Mouse (Mus musculus): Measurements from ENCODE around the gene Efcab12. TPM values are rescaled to one million over a fixed set of nuclear protein-coding genes. Genes with fewer than 3 reads are reported as not detected.

Efcab12 gene
- polyA plus RNA-seq, 1 experiment: 2.2 TPM

- peak; percentile 52 for DNase-seq
- no peaks in the 10 kb centered on the region for H3K27me3 ChIP-seq (replicated peaks; ENCODE audit: control insufficient read depth, insufficient read depth, low read length)
- no peak for TF ChIP-seq POLR2A (IDR thresholded peaks at IDR 0.05; ENCODE audit: low read depth, low read length)
- no peak for TF ChIP-seq CTCF (conservative IDR thresholded peaks at IDR 0.05; ENCODE audit: insufficient read depth, insufficient read length, low read depth, low read length)
- H3K4me1 ChIP-seq (ENCODE audit: control insufficient read depth, insufficient read depth, low read length): no peaks in the 10 kb centered on the region; the same call in 1 of the 2 replicates
- no peak overlapping the region for H3K27ac ChIP-seq (ENCODE audit: insufficient read depth, low read depth, low read length)
- no peaks in the 10 kb centered on the region for H3K36me3 ChIP-seq (ENCODE audit: control insufficient read depth, insufficient read depth, low read length)
- no peak overlapping the region for H3K4me3 ChIP-seq (ENCODE audit: insufficient read depth, low read depth, low read length)
- WGBS: 46% methylated on average over 4 of the region's 4 CpGs
These were observed 67.4 kb downstream of the Efcab12 start for GRCm38 (mm10) chr6:115770852-115771251.

GRCm38 (mm10) chr6:115770059-115770670, 68.0 kb downstream of the Efcab12 start:
- DNase-seq: no peak
- Histone ChIP-seq H3K27ac (ENCODE audit: insufficient read depth, low read depth, low read length) (no peak overlapping the region), H3K27me3 (replicated peaks; ENCODE audit: control insufficient read depth, insufficient read depth, low read length) (no peaks in the 10 kb centered on the region), H3K4me3 (ENCODE audit: insufficient read depth, low read depth, low read length) (no peak overlapping the region), H3K36me3 (ENCODE audit: control insufficient read depth, insufficient read depth, low read length) (no peaks in the 10 kb centered on the region), H3K4me1 (ENCODE audit: control insufficient read depth, insufficient read depth, low read length) (no peaks in the 10 kb centered on the region; the same call in 1 of the 2 replicates)
- 78% methylated on average over 20 of the region's 20 CpGs for WGBS
- TF ChIP-seq POLR2A (IDR thresholded peaks at IDR 0.05; ENCODE audit: low read depth, low read length): no peak
- TF ChIP-seq CTCF (conservative IDR thresholded peaks at IDR 0.05; ENCODE audit: insufficient read depth, insufficient read length, low read depth, low read length): no peak

GRCm38 (mm10) chr6:115768207-115768606, 70.0 kb downstream of the Efcab12 start:
- DNase-seq: peak; percentile 39
- Histone ChIP-seq H3K36me3 (ENCODE audit: control insufficient read depth, insufficient read depth, low read length) (no peaks in the 10 kb centered on the region), H3K4me3 (ENCODE audit: insufficient read depth, low read depth, low read length) (no peak overlapping the region), H3K4me1 (ENCODE audit: control insufficient read depth, insufficient read depth, low read length) (no peaks in the 10 kb centered on the region), H3K27ac (ENCODE audit: insufficient read depth, low read depth, low read length) (no peak overlapping the region), H3K27me3 (replicated peaks; ENCODE audit: control insufficient read depth, insufficient read depth, low read length) (no peaks in the 10 kb centered on the region)
- 75% methylated on average over 4 of the region's 4 CpGs for WGBS
- TF ChIP-seq POLR2A (IDR thresholded peaks at IDR 0.05; ENCODE audit: low read depth, low read length) (no peak), CTCF (conservative IDR thresholded peaks at IDR 0.05; ENCODE audit: insufficient read depth, insufficient read length, low read depth, low read length) (no peak)

- 54% methylated on average over 9 of the region's 9 CpGs for WGBS
- Histone ChIP-seq H3K36me3 (ENCODE audit: control insufficient read depth, insufficient read depth, low read length) (no peaks in the 10 kb centered on the region), H3K4me1 (ENCODE audit: control insufficient read depth, insufficient read depth, low read length) (no peaks in the 10 kb centered on the region), H3K4me3 (ENCODE audit: insufficient read depth, low read depth, low read length) (no peak overlapping the region), H3K27me3 (replicated peaks; ENCODE audit: control insufficient read depth, insufficient read depth, low read length) (no peaks in the 10 kb centered on the region), H3K27ac (ENCODE audit: insufficient read depth, low read depth, low read length) (no peak overlapping the region)
- DNase-seq: no peak
- TF ChIP-seq CTCF (conservative IDR thresholded peaks at IDR 0.05; ENCODE audit: insufficient read depth, insufficient read length, low read depth, low read length) (no peak), POLR2A (IDR thresholded peaks at IDR 0.05; ENCODE audit: low read depth, low read length) (no peak)
These were observed 70.9 kb downstream of the Efcab12 start for GRCm38 (mm10) chr6:115767357-115767756.

GRCm38 (mm10) chr6:115764179-115764578, 74.0 kb downstream of the Efcab12 start:
- no peaks in the 10 kb centered on the region for H3K36me3 ChIP-seq (ENCODE audit: control insufficient read depth, insufficient read depth, low read length)
- TF ChIP-seq POLR2A (IDR thresholded peaks at IDR 0.05; ENCODE audit: low read depth, low read length) (no peak), CTCF (conservative IDR thresholded peaks at IDR 0.05; ENCODE audit: insufficient read depth, insufficient read length, low read depth, low read length) (no peak)
- no peaks in the 10 kb centered on the region for H3K27me3 ChIP-seq (replicated peaks; ENCODE audit: control insufficient read depth, insufficient read depth, low read length)
- H3K4me3 ChIP-seq (ENCODE audit: insufficient read depth, low read depth, low read length): no peak overlapping the region
- DNase-seq: peak; percentile 84
- no peaks in the 10 kb centered on the region; the same call in 1 of the 2 replicates for H3K4me1 ChIP-seq (ENCODE audit: control insufficient read depth, insufficient read depth, low read length)
- 0 out of 2 replicates have a peak overlapping the region, but pooled peaks have one; percentile 57 for H3K27ac ChIP-seq (ENCODE audit: insufficient read depth, low read depth, low read length)
- WGBS: 31% methylated on average over 7 of the region's 7 CpGs

GRCm38 (mm10) chr6:115761995-115762756, 76.0 kb downstream of the Efcab12 start, which contains the start of gene Tmem40:
Gene Tmem40 (minus strand): TSS chr6:115762410.
- Histone ChIP-seq H3K27ac (ENCODE audit: insufficient read depth, low read depth, low read length) (no peak within 1 kb of the TSS), H3K4me3 (ENCODE audit: insufficient read depth, low read depth, low read length) (no peak within 1 kb of the TSS), H3K27me3 (replicated peaks; ENCODE audit: control insufficient read depth, insufficient read depth, low read length) (no peaks in the 10 kb centered on the region), H3K36me3 (ENCODE audit: control insufficient read depth, insufficient read depth, low read length) (no peaks in the 10 kb centered on the region), H3K4me1 (ENCODE audit: control insufficient read depth, insufficient read depth, low read length) (no peaks in the 10 kb centered on the region; the same call in 1 of the 2 replicates)
- DNase-seq: no peak
- 14% methylated on average over 9 of the region's 9 CpGs for WGBS
- TF ChIP-seq POLR2A (IDR thresholded peaks at IDR 0.05; ENCODE audit: low read depth, low read length) (no peak), CTCF (conservative IDR thresholded peaks at IDR 0.05; ENCODE audit: insufficient read depth, insufficient read length, low read depth, low read length) (no peak)

GRCm38 (mm10) chr6:115760982-115761381, 77.2 kb downstream of the Efcab12 start:
- Histone ChIP-seq H3K27ac (ENCODE audit: insufficient read depth, low read depth, low read length) (no peak overlapping the region), H3K36me3 (ENCODE audit: control insufficient read depth, insufficient read depth, low read length) (no peaks in the 10 kb centered on the region), H3K4me3 (ENCODE audit: insufficient read depth, low read depth, low read length) (no peak overlapping the region), H3K4me1 (ENCODE audit: control insufficient read depth, insufficient read depth, low read length) (no peaks in the 10 kb centered on the region; the same call in 1 of the 2 replicates), H3K27me3 (replicated peaks; ENCODE audit: control insufficient read depth, insufficient read depth, low read length) (no peaks in the 10 kb centered on the region)
- no peak for TF ChIP-seq POLR2A (IDR thresholded peaks at IDR 0.05; ENCODE audit: low read depth, low read length)
- TF ChIP-seq CTCF (conservative IDR thresholded peaks at IDR 0.05; ENCODE audit: insufficient read depth, insufficient read length, low read depth, low read length): no peak
- no peak for DNase-seq
- WGBS: 52% methylated on average over 4 of the region's 4 CpGs

Other genes with a start within 250 kb of the Efcab12 start
- gene Mkrn2os, start 245.8 kb downstream of the Efcab12 start, polyA plus RNA-seq (2012; rRNA removed): 15.4 and 16.8 TPM in 2 replicates
- 47.2 and 68.0 TPM in 2 replicates for gene Mkrn2, start 236.5 kb downstream of the Efcab12 start, polyA plus RNA-seq (2012; rRNA removed)
- 103 and 106 TPM in 2 replicates for gene Raf1, start 161.8 kb downstream of the Efcab12 start, polyA plus RNA-seq (2012; rRNA removed)
- gene Tmem40, start 76.0 kb downstream of the Efcab12 start, polyA plus RNA-seq (2012; rRNA removed): 0.50 TPM in 2 replicates
- gene Cand2, start 63.9 kb downstream of the Efcab12 start, polyA plus RNA-seq (2012; rRNA removed): 4.0 and 4.3 TPM in 2 replicates
- 499 and 560 TPM in 2 replicates for gene Rpl32, start 29.7 kb downstream of the Efcab12 start, polyA plus RNA-seq (2012; rRNA removed)
- 1.6 and 1.9 TPM in 2 replicates for gene Mbd4, start 15.0 kb upstream of the Efcab12 start, polyA plus RNA-seq (2012; rRNA removed)
- 29.2 and 33.1 TPM in 2 replicates for gene Ift122, start 15.1 kb upstream of the Efcab12 start, polyA plus RNA-seq (2012; rRNA removed)
- gene Rho, start 93.3 kb upstream of the Efcab12 start, polyA plus RNA-seq (2012; rRNA removed): 0.66 and 0.96 TPM in 2 replicates
- not detected in 2 replicates for gene H1foo, start 106.5 kb upstream of the Efcab12 start, polyA plus RNA-seq (2012; rRNA removed)
- gene Plxnd1, start 156.6 kb upstream of the Efcab12 start, polyA plus RNA-seq (2012; rRNA removed): 54.2 and 60.2 TPM in 2 replicates